Mouse (Mus musculus) hindbrain, embryonic 10.5 days (tissue): ENCODE data around the gene Fam207a. TPM values are rescaled to one million over a fixed set of nuclear protein-coding genes. Genes with fewer than 3 reads are reported as not detected.
A peak's percentile ranks its signal among the peaks of the same experiment; 100 is the strongest.

Experiments
- DNase-seq: peaks from one replicate; pipeline ENCODE4 v3.0.0-alpha.2; 2017; ENCODE audit warnings: low spot score
- H3K27ac ChIP-seq: fragments of 300-500 bp; sonication (generic); 2 replicates; pipeline ENCODE4 v1.5.1; 2016; ENCODE audit warnings: mild to moderate bottlenecking, moderate library complexity
- H3K27me3 ChIP-seq: fragments of 300-500 bp; sonication (generic); 2 replicates; pipeline ENCODE4 v1.6.1; 2016; ENCODE audit warnings: mild to moderate bottlenecking; ENCODE audit not compliant: poor library complexity, insufficient read depth, severe bottlenecking
- H3K36me3 ChIP-seq: fragments of 300-500 bp; sonication (generic); 2 replicates; pipeline ENCODE4 v1.6.1; 2016; ENCODE audit warnings: mild to moderate bottlenecking, moderate library complexity
- H3K4me1 ChIP-seq: fragments of 300-500 bp; sonication (generic); replicated peaks from 2 replicates; pipeline ENCODE4 v1.6.1; 2016; ENCODE audit warnings: mild to moderate bottlenecking
- H3K4me3 ChIP-seq: fragments of 300-500 bp; sonication (generic); 2 replicates; pipeline ENCODE4 v1.5.1; 2016; ENCODE audit warnings: mild to moderate bottlenecking, moderate library complexity
- H3K9me3 ChIP-seq: fragments of 300-500 bp; sonication (generic); 2 replicates; pipeline ENCODE4 v1.6.1; 2016; ENCODE audit warnings: mild to moderate bottlenecking, moderate library complexity
- WGBS: fragments of 180-500 bp; shearing (Covaris S2); methylation state at CpG from one replicate; pipeline ENCODE4 v1.1.7; 2016; 5-methylcytosine and 5-hydroxymethylcytosine counted together
- polyA plus RNA-seq: library from polyadenylated mRNA; unstranded; fragments of >200 nt; fragmentation: Nextera tagmentation; extraction: Ambion mirVana; gene quantifications from 2 replicates; pipeline ENCODE4 v1.2.1, GENCODE M21; 2016

Gene Fam207a
- polyA plus RNA-seq, 1 experiment from 2014 or later: 50.0 TPM

- DNase-seq: no peak
- Histone ChIP-seq H3K27ac (no peak overlapping the region), H3K27me3 (no peaks in the 10 kb centered on the region), H3K9me3 (no peaks in the 10 kb centered on the region), H3K36me3 (peaks cover 96% of the 10 kb centered on the region), H3K4me1 (peaks cover 18% of the 10 kb centered on the region), H3K4me3 (no peak overlapping the region)
- 91% methylated on average over 13 of the region's 13 CpGs for WGBS
Observed at GRCm38 (mm10) chr10:77506961-77507577, 8.5 kb downstream of the Fam207a start.

- no peak overlapping the region for H3K4me3 ChIP-seq
- no peaks in the 10 kb centered on the region for H3K9me3 ChIP-seq
- H3K4me1 ChIP-seq: peaks cover 18% of the 10 kb centered on the region
- no peak for DNase-seq
- H3K27me3 ChIP-seq: no peaks in the 10 kb centered on the region
- no peak overlapping the region for H3K27ac ChIP-seq
- H3K36me3 ChIP-seq: peaks cover 96% of the 10 kb centered on the region
- 88% methylated on average over 5 of the region's 5 CpGs for WGBS
Observed at GRCm38 (mm10) chr10:77506526-77506925, 9.1 kb downstream of the Fam207a start.

DNA sequence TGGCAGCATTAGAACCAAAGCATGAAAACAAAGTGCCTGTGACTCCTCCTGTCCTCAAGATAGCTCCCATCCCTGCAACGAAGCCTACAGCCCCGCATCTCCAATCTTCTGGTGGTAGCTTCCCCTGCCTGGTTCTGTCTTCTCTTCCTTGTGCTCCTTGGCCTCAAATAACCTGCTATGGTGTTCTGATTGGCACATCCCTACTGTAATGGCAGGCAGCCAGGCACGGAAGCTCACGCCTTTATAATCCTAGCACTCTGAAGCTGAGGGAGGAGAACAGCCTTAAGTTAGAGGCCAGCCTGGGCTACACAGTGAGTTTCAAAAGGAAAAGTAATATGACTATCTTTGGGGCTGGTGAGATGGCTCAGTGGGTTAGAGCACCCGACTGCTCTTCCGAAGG lies 11.4 kb downstream of the Fam207a start:
- H3K4me1 ChIP-seq: 0 out of 2 replicates have a peak, but pooled peaks cover 7% of the 10 kb centered on the region
- peaks cover 94% of the 10 kb centered on the region for H3K36me3 ChIP-seq
- 95% methylated on average over 6 of the region's 6 CpGs for WGBS
- no peak overlapping the region for H3K27ac ChIP-seq
- H3K27me3 ChIP-seq: no peaks in the 10 kb centered on the region
- no peak overlapping the region for H3K4me3 ChIP-seq
- DNase-seq: no peak
- no peaks in the 10 kb centered on the region for H3K9me3 ChIP-seq

DNA sequence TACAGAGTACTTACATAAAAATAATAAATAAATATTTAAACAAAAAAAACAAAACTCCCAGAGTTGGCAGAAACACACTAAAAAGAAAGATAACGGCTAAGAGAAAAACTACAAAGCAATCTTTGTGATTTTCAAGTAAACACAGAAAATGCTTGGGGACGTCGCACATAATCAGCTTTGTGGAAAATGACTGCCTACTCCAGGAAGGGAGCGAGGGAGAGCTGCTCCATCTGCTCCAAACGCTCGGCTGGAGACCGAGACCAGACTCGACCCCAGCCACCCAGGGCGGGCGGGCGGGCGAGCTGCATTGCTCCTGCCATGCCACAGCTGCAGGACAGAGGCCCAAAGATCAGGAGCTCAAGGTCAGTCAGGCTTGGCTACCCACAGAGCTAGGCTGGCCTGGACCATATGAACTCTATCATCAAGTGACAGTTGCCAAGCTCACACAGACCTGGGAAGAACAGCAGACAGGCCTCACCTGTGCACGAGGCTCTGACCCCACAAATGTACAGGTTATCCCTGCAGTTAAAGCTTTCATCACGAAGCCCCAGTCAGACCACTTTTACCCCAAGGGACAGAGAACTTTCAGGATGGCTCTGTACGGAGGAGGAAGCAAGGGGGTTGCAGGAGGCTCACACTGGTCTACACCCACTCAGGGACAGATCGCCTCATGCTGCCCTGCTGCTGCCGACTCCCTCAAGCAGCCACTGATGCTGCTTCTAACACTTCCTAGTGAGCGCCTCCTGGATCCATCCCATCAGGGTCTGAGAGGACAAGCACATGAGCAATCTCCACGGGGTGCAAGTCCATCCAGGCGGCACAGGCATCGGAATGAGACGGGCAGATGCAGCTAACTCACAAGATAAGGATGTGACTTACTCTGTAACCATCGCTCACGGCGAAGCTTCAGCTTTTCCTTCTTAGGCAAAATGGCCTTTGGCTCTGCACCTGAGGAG lies 12.3 kb downstream of the Fam207a start:
- Histone ChIP-seq H3K36me3 (peaks cover 93% of the 10 kb centered on the region), H3K27ac (no peak overlapping the region), H3K4me3 (no peak overlapping the region), H3K9me3 (no peaks in the 10 kb centered on the region), H3K27me3 (no peaks in the 10 kb centered on the region), H3K4me1 (0 out of 2 replicates have a peak, but pooled peaks cover 7% of the 10 kb centered on the region)
- no peak for DNase-seq
- WGBS: 81% methylated on average over 25 of the region's 25 CpGs

GRCm38 (mm10) chr10:77500636-77501035 lies 14.9 kb downstream of the Fam207a start:
- DNase-seq: no peak
- Histone ChIP-seq H3K4me1 (no peaks in the 10 kb centered on the region), H3K36me3 (peaks cover 93% of the 10 kb centered on the region), H3K4me3 (no peak overlapping the region), H3K27ac (no peak overlapping the region), H3K9me3 (no peaks in the 10 kb centered on the region), H3K27me3 (no peaks in the 10 kb centered on the region)
- 78% methylated on average over 14 of the region's 14 CpGs for WGBS

DNA sequence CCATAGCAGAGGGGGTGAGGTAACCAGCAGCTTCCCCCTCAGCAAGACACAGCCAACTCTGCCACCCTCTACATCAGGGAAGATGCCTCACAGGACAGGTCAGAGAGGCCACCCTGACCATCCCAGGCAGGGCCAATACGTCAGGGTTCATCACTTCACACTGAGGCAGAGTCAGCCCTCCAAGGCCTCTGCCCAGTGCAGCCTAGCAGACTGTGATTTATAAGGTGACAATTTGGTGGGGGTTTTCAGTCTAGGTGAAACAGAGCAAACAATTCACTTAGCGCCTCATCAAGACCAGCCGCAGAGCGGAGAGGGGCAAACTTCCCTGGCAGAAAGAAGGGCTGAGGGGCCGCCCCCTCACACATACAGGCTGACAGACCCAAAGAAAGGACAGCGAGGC lies 17.3 kb downstream of the Fam207a start:
- 91% methylated on average over 6 of the region's 6 CpGs for WGBS
- Histone ChIP-seq H3K27ac (no peak overlapping the region), H3K4me3 (no peak overlapping the region), H3K4me1 (no peaks in the 10 kb centered on the region), H3K27me3 (no peaks in the 10 kb centered on the region), H3K9me3 (no peaks in the 10 kb centered on the region), H3K36me3 (peaks cover 96% of the 10 kb centered on the region)
- DNase-seq: no peak

GRCm38 (mm10) chr10:77497185-77497584 lies 18.4 kb downstream of the Fam207a start:
- DNase-seq: no peak
- Histone ChIP-seq H3K36me3 (peaks cover 95% of the 10 kb centered on the region), H3K4me1 (no peaks in the 10 kb centered on the region), H3K27me3 (no peaks in the 10 kb centered on the region), H3K4me3 (no peak overlapping the region), H3K27ac (no peak overlapping the region), H3K9me3 (no peaks in the 10 kb centered on the region; the same call in 1 of the 2 replicates)
- 95% methylated on average over 13 of the region's 13 CpGs for WGBS

GRCm38 (mm10) chr10:77492885-77493284 lies 22.7 kb downstream of the Fam207a start:
- 97% methylated on average over 3 of the region's 3 CpGs for WGBS
- no peaks in the 10 kb centered on the region for H3K27me3 ChIP-seq
- no peaks in the 10 kb centered on the region for H3K4me1 ChIP-seq
- H3K36me3 ChIP-seq: peaks cover 94% of the 10 kb centered on the region
- H3K9me3 ChIP-seq: no peaks in the 10 kb centered on the region; the same call in 1 of the 2 replicates
- H3K27ac ChIP-seq: no peak overlapping the region
- H3K4me3 ChIP-seq: no peak overlapping the region
- no peak for DNase-seq

GRCm38 (mm10) chr10:77491585-77491984 lies 24.0 kb downstream of the Fam207a start:
- H3K4me1 ChIP-seq: no peaks in the 10 kb centered on the region
- H3K36me3 ChIP-seq: peaks cover 94% of the 10 kb centered on the region
- no peak for DNase-seq
- no peaks in the 10 kb centered on the region; the same call in 1 of the 2 replicates for H3K9me3 ChIP-seq
- WGBS: 92% methylated on average over 6 of the region's 6 CpGs
- no peak overlapping the region for H3K4me3 ChIP-seq
- no peaks in the 10 kb centered on the region for H3K27me3 ChIP-seq
- H3K27ac ChIP-seq: no peak overlapping the region

- Histone ChIP-seq H3K4me3 (no peak overlapping the region), H3K27ac (no peak overlapping the region), H3K9me3 (no peaks in the 10 kb centered on the region; the same call in 1 of the 2 replicates), H3K4me1 (0 out of 2 replicates have a peak, but pooled peaks cover 5% of the 10 kb centered on the region), H3K36me3 (peaks cover 72% of the 10 kb centered on the region), H3K27me3 (no peaks in the 10 kb centered on the region)
- 95% methylated on average over 7 of the region's 7 CpGs for WGBS
- no peak for DNase-seq
Observed at GRCm38 (mm10) chr10:77488168-77488567, 27.4 kb downstream of the Fam207a start.

- 0 out of 2 replicates have a peak, but pooled peaks cover 5% of the 10 kb centered on the region for H3K4me1 ChIP-seq
- no peaks in the 10 kb centered on the region for H3K9me3 ChIP-seq
- 84% methylated on average over 3 of the region's 3 CpGs for WGBS
Observed at GRCm38 (mm10) chr10:77485786-77486185, 29.8 kb downstream of the Fam207a start.

DNA sequence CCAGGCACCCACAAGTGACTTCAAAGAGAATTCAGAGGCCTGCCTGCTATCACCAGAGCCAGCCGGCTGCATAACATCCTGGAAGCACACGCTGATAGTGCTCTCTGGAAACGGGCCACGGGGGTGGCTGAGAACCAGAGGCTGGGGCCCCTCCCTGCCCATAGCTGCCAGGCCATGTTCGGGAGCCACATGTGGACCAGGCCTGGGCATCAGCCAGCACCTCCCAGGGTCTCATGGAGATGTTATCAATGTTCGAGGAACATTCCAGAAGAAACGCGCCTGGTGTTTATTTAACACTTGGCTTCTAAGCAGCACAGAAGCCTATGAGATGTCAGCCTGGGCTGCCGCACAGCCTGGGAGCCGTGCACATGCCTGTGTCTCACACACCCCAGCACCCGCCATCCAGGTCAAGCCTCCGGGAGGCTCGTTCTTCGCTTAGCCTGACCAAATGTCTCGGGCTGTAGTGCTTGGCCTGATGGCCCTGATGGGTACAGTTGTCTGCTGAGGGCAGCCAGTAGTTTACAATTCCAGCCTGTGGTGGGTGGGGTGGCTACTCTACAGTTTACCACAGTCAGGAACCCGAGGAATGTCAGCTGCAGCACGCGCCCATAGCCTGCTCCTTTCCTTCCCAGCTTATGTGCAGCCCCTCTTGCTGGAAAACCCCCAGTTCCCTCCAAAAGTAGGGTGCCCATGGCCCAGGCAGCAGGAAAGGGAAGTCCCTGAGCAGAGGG lies 31.2 kb downstream of the Fam207a start:
- no peaks in the 10 kb centered on the region for H3K9me3 ChIP-seq
- H3K36me3 ChIP-seq: peaks cover 41% of the 10 kb centered on the region
- H3K27ac ChIP-seq: 0 out of 2 replicates have a peak overlapping the region, but pooled peaks have one; percentile 4
- DNase-seq: peak; percentile 9
- H3K4me1 ChIP-seq: 0 out of 2 replicates have a peak, but pooled peaks cover 5% of the 10 kb centered on the region
- WGBS: 75% methylated on average over 18 of the region's 18 CpGs
- no peaks in the 10 kb centered on the region for H3K27me3 ChIP-seq
- no peak overlapping the region for H3K4me3 ChIP-seq

More at GRCm38 (mm10) chr10:77485786-77486185, 29.8 kb downstream of the Fam207a start:
- Histone ChIP-seq H3K27me3 (no peaks in the 10 kb centered on the region), H3K27ac (no peak overlapping the region), H3K4me3 (no peak overlapping the region), H3K36me3 (peaks cover 53% of the 10 kb centered on the region)
- no peak for DNase-seq
